Mouse (Mus musculus) neutrophil, adult 5-6 weeks (primary cell): ENCODE data around the gene Naa60. TPM values are rescaled to one million over a fixed set of nuclear protein-coding genes. Genes with fewer than 3 reads are reported as not detected.

ENCODE experiments used
- total RNA-seq: library from RNA; stranded (forward); fragments of 200-1000 nt; gene quantifications from 2 replicates; pipeline ENCODE4 v1.2.3, GENCODE M21; 2017

Gene Naa60
- total RNA-seq, 1 experiment from 2014 or later, result 107 TPM

Other genes with a start within 250 kb of the Naa60 start
- gene Mefv, start 154.3 kb upstream of the Naa60 start, total RNA-seq, result 84.0 and 91.3 TPM in 2 replicates
- gene Zfp263, start 128.3 kb upstream of the Naa60 start, total RNA-seq, result 93.8 and 94.7 TPM in 2 replicates
- not detected in 2 replicates for gene Olfr15, start 41.5 kb upstream of the Naa60 start, total RNA-seq
- gene Zfp174, start 25.1 kb upstream of the Naa60 start, total RNA-seq, result 2.0 and 2.2 TPM in 2 replicates
- 55.5 and 60.9 TPM in 2 replicates for gene Zfp597, start 12.2 kb downstream of the Naa60 start, total RNA-seq
- gene Gm20695, start 12.3 kb downstream of the Naa60 start, total RNA-seq, result 3.2 and 7.3 TPM in 2 replicates
- gene 1700037C18Rik, start 36.3 kb downstream of the Naa60 start, total RNA-seq, result 5.9 and 15.6 TPM in 2 replicates
- gene Cluap1, start 36.4 kb downstream of the Naa60 start, total RNA-seq, result 37.4 and 52.8 TPM in 2 replicates
- 14.0 and 14.2 TPM in 2 replicates for gene Nlrc3, start 104.3 kb downstream of the Naa60 start, total RNA-seq
- 40.1 and 52.5 TPM in 2 replicates for gene Slx4, start 131.4 kb downstream of the Naa60 start, total RNA-seq
- gene Dnase1, start 164.6 kb downstream of the Naa60 start, total RNA-seq, result 0.37 and 0.47 TPM in 2 replicates
- gene Trap1, start 205.5 kb downstream of the Naa60 start, total RNA-seq, result 43.1 and 47.7 TPM in 2 replicates